Mouse (Mus musculus): ENCODE results near the gene Igsf9b. TPM values are rescaled to one million over a fixed set of nuclear protein-coding genes. Genes with fewer than 3 reads are reported as not detected.

The Igsf9b gene
- polyA plus RNA-seq (2015; fragmentation: Nextera tagmentation; extraction: Ambion mirVana), result 0.05 and 0.06 TPM in 2 replicates

- ATAC-seq (ENCODE audit: insufficient read depth), result peak; percentile 58
- H3K4me1 ChIP-seq (replicated peaks), result peaks cover 10% of the 10 kb centered on the region; the same call in 1 of the 2 replicates
- H3K9me3 ChIP-seq (replicated peaks), result no peaks in the 10 kb centered on the region
- H3K4me2 ChIP-seq, result peak within 1 kb of the TSS; percentile 61
- peak within 1 kb of the TSS; percentile 47 for H3K4me3 ChIP-seq (replicated peaks)
- 2% methylated on average over 40 of the region's 40 CpGs for WGBS (ENCODE audit: insufficient replicate concordance)
- peaks cover 62% of the 10 kb centered on the region for H3K27me3 ChIP-seq
- no peak within 1 kb of the TSS for H3K9ac ChIP-seq
- H3K27ac ChIP-seq (replicated peaks), result no peak within 1 kb of the TSS
- no peaks in the 10 kb centered on the region for H3K36me3 ChIP-seq (replicated peaks)
Measured at GRCm38 (mm10) chr9:27298411-27299285, at the start of gene Igsf9b. TSS of gene Igsf9b (plus strand) at chr9:27299204.

GRCm38 (mm10) chr9:27252034-27252714, 46.8 kb upstream of the Igsf9b start:
- 52% methylated on average over 7 of the region's 7 CpGs for WGBS (ENCODE audit: insufficient replicate concordance)
- Histone ChIP-seq H3K4me1 (replicated peaks) (no peaks in the 10 kb centered on the region), H3K27me3 (no peaks in the 10 kb centered on the region), H3K4me3 (replicated peaks) (no peak overlapping the region), H3K9ac (no peak overlapping the region), H3K27ac (replicated peaks) (no peak overlapping the region), H3K9me3 (replicated peaks) (no peaks in the 10 kb centered on the region), H3K36me3 (replicated peaks) (no peaks in the 10 kb centered on the region), H3K4me2 (no peak overlapping the region)
- no peak for ATAC-seq (ENCODE audit: insufficient read depth)

- Histone ChIP-seq H3K4me3 (replicated peaks) (no peak overlapping the region), H3K27ac (replicated peaks) (no peak overlapping the region), H3K9me3 (replicated peaks) (no peaks in the 10 kb centered on the region), H3K9ac (no peak overlapping the region), H3K36me3 (replicated peaks) (no peaks in the 10 kb centered on the region), H3K4me1 (replicated peaks) (no peaks in the 10 kb centered on the region), H3K27me3 (no peaks in the 10 kb centered on the region), H3K4me2 (no peak overlapping the region)
- 62% methylated on average over 6 of the region's 6 CpGs for WGBS (ENCODE audit: insufficient replicate concordance)
- ATAC-seq (ENCODE audit: insufficient read depth), result no peak
Measured at GRCm38 (mm10) chr9:27256454-27256853, 42.5 kb upstream of the Igsf9b start.

- H3K36me3 ChIP-seq (replicated peaks), result no peaks in the 10 kb centered on the region
- no peak overlapping the region for H3K9ac ChIP-seq
- ATAC-seq (ENCODE audit: insufficient read depth), result no peak
- no peaks in the 10 kb centered on the region for H3K9me3 ChIP-seq (replicated peaks)
- H3K4me3 ChIP-seq (replicated peaks), result no peak overlapping the region
- WGBS (ENCODE audit: insufficient replicate concordance), result 58% methylated on average over 3 of the region's 3 CpGs
- H3K4me2 ChIP-seq, result no peak overlapping the region
- H3K27ac ChIP-seq (replicated peaks), result no peak overlapping the region
- H3K4me1 ChIP-seq (replicated peaks), result no peaks in the 10 kb centered on the region
- no peaks in the 10 kb centered on the region for H3K27me3 ChIP-seq
Measured at GRCm38 (mm10) chr9:27260378-27260947, 38.5 kb upstream of the Igsf9b start.

DNA sequence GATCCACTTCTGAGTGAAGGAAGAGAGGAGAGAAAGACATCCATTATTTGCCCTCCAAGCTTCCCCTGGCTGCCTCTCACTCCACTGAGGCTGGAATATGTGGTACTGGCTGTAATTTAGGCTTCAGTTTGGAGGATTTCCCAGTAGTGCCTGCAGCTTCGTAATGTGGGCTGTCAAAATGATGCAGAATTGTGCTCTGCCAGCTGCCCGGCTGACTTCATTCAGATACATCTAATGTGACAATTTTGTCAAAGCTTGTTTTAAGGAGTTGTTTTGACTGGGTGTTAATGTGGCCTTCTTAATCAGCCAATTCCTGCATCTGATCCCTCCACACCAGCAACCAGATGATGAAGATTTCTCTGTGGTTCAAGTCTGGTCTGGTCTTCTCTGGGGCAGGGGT, 37.1 kb upstream of the Igsf9b start:
- Histone ChIP-seq H3K36me3 (replicated peaks) (no peaks in the 10 kb centered on the region), H3K9ac (no peak overlapping the region), H3K9me3 (replicated peaks) (no peaks in the 10 kb centered on the region), H3K27me3 (no peaks in the 10 kb centered on the region), H3K4me3 (replicated peaks) (no peak overlapping the region), H3K4me2 (no peak overlapping the region), H3K4me1 (replicated peaks) (no peaks in the 10 kb centered on the region), H3K27ac (replicated peaks) (no peak overlapping the region)
- ATAC-seq (ENCODE audit: insufficient read depth), result no peak
- 49% methylated on average over 2 of the region's 2 CpGs for WGBS (ENCODE audit: insufficient replicate concordance)

DNA sequence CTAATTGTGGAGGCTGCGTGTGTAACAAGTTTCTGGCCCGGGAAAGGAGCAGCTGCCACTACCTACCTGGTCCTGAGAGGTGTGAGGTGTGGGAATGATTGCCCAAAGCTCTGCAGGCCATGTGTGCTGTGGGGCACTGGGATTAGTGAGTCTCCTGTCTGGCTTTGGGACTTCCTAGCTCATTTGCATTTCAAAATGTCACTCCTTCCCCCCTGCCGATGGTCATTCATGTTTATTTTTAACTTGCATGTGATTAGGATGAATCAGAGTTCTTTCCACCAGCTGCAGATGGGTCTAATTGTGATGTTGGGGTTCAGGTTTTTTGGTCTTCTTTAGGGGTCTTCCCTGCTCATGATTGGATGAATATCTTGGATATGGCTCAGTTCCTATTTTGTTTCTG, 34.0 kb upstream of the Igsf9b start:
- H3K4me2 ChIP-seq, result no peak overlapping the region
- WGBS (ENCODE audit: insufficient replicate concordance), result 19% methylated on average over 3 of the region's 3 CpGs
- H3K27me3 ChIP-seq, result no peaks in the 10 kb centered on the region
- no peaks in the 10 kb centered on the region for H3K36me3 ChIP-seq (replicated peaks)
- H3K4me3 ChIP-seq (replicated peaks), result no peak overlapping the region
- no peak for ATAC-seq (ENCODE audit: insufficient read depth)
- H3K4me1 ChIP-seq (replicated peaks), result no peaks in the 10 kb centered on the region
- H3K9ac ChIP-seq, result no peak overlapping the region
- H3K27ac ChIP-seq (replicated peaks), result no peak overlapping the region
- H3K9me3 ChIP-seq (replicated peaks), result no peaks in the 10 kb centered on the region

- H3K4me3 ChIP-seq (replicated peaks), result no peak overlapping the region
- H3K4me2 ChIP-seq, result no peak overlapping the region
- H3K9ac ChIP-seq, result no peak overlapping the region
- 67% methylated on average over 5 of the region's 5 CpGs for WGBS (ENCODE audit: insufficient replicate concordance)
- no peak for ATAC-seq (ENCODE audit: insufficient read depth)
- H3K27me3 ChIP-seq, result no peaks in the 10 kb centered on the region
- H3K27ac ChIP-seq (replicated peaks), result no peak overlapping the region
- no peaks in the 10 kb centered on the region for H3K36me3 ChIP-seq (replicated peaks)
- H3K4me1 ChIP-seq (replicated peaks), result no peaks in the 10 kb centered on the region
- H3K9me3 ChIP-seq (replicated peaks), result no peaks in the 10 kb centered on the region
Measured at GRCm38 (mm10) chr9:27267878-27268277, 31.1 kb upstream of the Igsf9b start.

GRCm38 (mm10) chr9:27268493-27268892, 30.5 kb upstream of the Igsf9b start:
- H3K4me3 ChIP-seq (replicated peaks), result no peak overlapping the region
- H3K9ac ChIP-seq, result no peak overlapping the region
- H3K9me3 ChIP-seq (replicated peaks), result no peaks in the 10 kb centered on the region
- no peak for ATAC-seq (ENCODE audit: insufficient read depth)
- H3K4me2 ChIP-seq, result no peak overlapping the region
- 51% methylated on average over 4 of the region's 4 CpGs for WGBS (ENCODE audit: insufficient replicate concordance)
- no peaks in the 10 kb centered on the region for H3K27me3 ChIP-seq
- H3K27ac ChIP-seq (replicated peaks), result no peak overlapping the region
- H3K36me3 ChIP-seq (replicated peaks), result no peaks in the 10 kb centered on the region
- no peaks in the 10 kb centered on the region for H3K4me1 ChIP-seq (replicated peaks)

DNA sequence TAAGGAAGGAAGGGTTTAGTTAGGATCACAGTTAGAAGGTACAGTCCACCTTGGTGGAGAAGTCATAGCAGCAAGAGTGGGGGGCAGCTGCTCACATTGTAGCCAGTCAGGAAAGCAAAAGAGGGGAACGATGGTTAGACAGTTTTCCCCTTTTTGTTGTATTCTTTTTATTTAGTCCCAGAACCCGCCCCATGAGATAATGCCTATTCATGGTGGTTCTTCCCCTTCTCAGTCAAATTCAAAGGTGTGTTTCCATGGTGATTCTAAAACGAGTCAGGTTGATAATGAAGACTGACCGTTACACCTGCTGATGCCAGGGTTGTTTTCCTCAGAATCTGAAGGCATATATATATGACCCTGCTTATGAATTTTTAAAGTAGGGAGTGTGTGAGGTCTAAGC, 29.7 kb upstream of the Igsf9b start:
- no peak overlapping the region for H3K4me3 ChIP-seq (replicated peaks)
- H3K27ac ChIP-seq (replicated peaks), result no peak overlapping the region
- H3K9me3 ChIP-seq (replicated peaks), result no peaks in the 10 kb centered on the region
- H3K4me1 ChIP-seq (replicated peaks), result no peaks in the 10 kb centered on the region
- ATAC-seq (ENCODE audit: insufficient read depth), result no peak
- WGBS (ENCODE audit: insufficient replicate concordance), result 53% methylated on average over 4 of the region's 4 CpGs
- no peaks in the 10 kb centered on the region for H3K36me3 ChIP-seq (replicated peaks)
- no peaks in the 10 kb centered on the region for H3K27me3 ChIP-seq
- H3K9ac ChIP-seq, result no peak overlapping the region
- H3K4me2 ChIP-seq, result no peak overlapping the region

DNA sequence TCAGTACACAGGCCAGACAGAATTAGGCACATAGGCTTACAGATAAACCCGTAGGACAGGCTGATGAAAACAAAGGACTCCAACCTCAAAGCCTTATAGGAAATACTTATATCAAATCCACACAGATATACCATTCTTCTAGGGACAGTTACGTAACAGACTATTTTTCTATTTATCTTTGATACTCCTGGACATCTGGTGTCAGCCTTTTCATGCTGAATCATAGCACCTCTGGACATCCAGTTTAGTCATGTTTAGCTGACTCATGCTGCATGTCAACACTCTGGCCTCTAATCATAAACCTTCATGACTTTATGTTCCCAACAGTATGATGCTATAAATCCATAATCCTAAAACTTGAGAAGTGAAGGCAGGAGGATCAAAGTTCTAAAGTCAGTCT, 29.1 kb upstream of the Igsf9b start:
- Histone ChIP-seq H3K4me3 (replicated peaks) (no peak overlapping the region), H3K27me3 (no peaks in the 10 kb centered on the region), H3K27ac (replicated peaks) (no peak overlapping the region), H3K4me1 (replicated peaks) (no peaks in the 10 kb centered on the region), H3K4me2 (no peak overlapping the region), H3K36me3 (replicated peaks) (no peaks in the 10 kb centered on the region), H3K9me3 (replicated peaks) (no peaks in the 10 kb centered on the region), H3K9ac (no peak overlapping the region)
- no peak for ATAC-seq (ENCODE audit: insufficient read depth)
- WGBS (ENCODE audit: insufficient replicate concordance), result 39% methylated on average over 2 of the region's 2 CpGs

DNA sequence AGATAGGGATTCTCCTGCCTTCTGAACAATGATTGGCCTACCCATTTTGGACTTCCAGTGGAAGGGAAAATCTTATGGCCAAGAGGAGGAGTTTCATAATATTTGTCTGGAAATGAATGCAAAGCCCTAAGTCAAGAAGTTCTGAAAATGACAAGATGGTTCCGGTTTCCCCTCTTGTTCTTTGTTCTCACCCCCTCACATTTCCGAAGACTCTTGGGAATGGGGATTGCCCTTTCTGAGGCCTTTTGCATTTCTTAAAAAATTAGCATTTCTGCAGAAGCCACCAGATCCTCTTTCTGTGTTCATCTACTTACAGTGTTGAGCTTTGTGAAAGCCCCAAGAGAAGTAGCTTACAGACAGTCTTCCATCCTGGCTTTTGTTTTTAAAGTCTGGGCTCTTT, 27.1 kb upstream of the Igsf9b start:
- 70% methylated on average over 2 of the region's 2 CpGs for WGBS (ENCODE audit: insufficient replicate concordance)

More for the DNA sequence above, 27.1 kb upstream of the Igsf9b start:
- H3K4me3 ChIP-seq (replicated peaks), result no peak overlapping the region
- H3K4me1 ChIP-seq (replicated peaks), result no peaks in the 10 kb centered on the region
- H3K4me2 ChIP-seq, result no peak overlapping the region
- H3K9ac ChIP-seq, result no peak overlapping the region
- ATAC-seq (ENCODE audit: insufficient read depth), result no peak
- H3K9me3 ChIP-seq (replicated peaks), result no peaks in the 10 kb centered on the region
- H3K36me3 ChIP-seq (replicated peaks), result no peaks in the 10 kb centered on the region
- H3K27me3 ChIP-seq, result no peaks in the 10 kb centered on the region
- H3K27ac ChIP-seq (replicated peaks), result no peak overlapping the region
